Mouse (Mus musculus) forebrain, embryonic 11.5 days (tissue): Measurements from ENCODE around the gene Prf1. TPM values are rescaled to one million over a fixed set of nuclear protein-coding genes. Genes with fewer than 3 reads are reported as not detected.

ENCODE experiments used
- ATAC-seq: fragments of 200-750 bp; cut with Nextera tagmentation; replicated peaks from 2 replicates; pipeline ENCODE4 v1.8.0; 2017; ENCODE audit warnings: moderate TSS enrichment; ENCODE audit not compliant: low FRiP score
- DNase-seq: peaks from one replicate; pipeline ENCODE4 v3.0.0-alpha.2; 2017; ENCODE audit warnings: low spot score
- H3K27ac ChIP-seq: fragments of 300-500 bp; sonication (generic); 2 replicates; pipeline ENCODE4 v1.5.1; 2014; ENCODE audit warnings: low read depth, low read length
- H3K27me3 ChIP-seq: fragments of 300-500 bp; sonication (generic); 2 replicates; pipeline ENCODE4 v1.6.1; 2014; ENCODE audit warnings: mild to moderate bottlenecking, low read length, mixed read lengths; ENCODE audit not compliant: control insufficient read depth, insufficient read depth
- H3K36me3 ChIP-seq: fragments of 300-500 bp; sonication (generic); 2 replicates; pipeline ENCODE4 v1.6.1; 2014; ENCODE audit warnings: mild to moderate bottlenecking, low read length, moderate library complexity, mixed read lengths; ENCODE audit not compliant: control insufficient read depth, insufficient read depth
- H3K4me1 ChIP-seq: fragments of 300-500 bp; sonication (generic); replicated peaks from 2 replicates; pipeline ENCODE4 v1.6.1; 2014; ENCODE audit warnings: low read length, mixed read lengths; ENCODE audit not compliant: control insufficient read depth, insufficient read depth
- H3K4me2 ChIP-seq: fragments of 300-500 bp; sonication (generic); 2 replicates; pipeline ENCODE4 v1.6.1; 2014; ENCODE audit warnings: low read depth, mild to moderate bottlenecking, low read length, moderate library complexity, mixed read lengths; ENCODE audit not compliant: severe bottlenecking
- H3K4me3 ChIP-seq: fragments of 300-500 bp; sonication (generic); 2 replicates; pipeline ENCODE4 v1.5.1; 2014; ENCODE audit warnings: low read depth, low read length
- H3K9ac ChIP-seq: fragments of 300-500 bp; sonication (generic); 2 replicates; pipeline ENCODE4 v1.6.1; 2014; ENCODE audit warnings: low read length
- H3K9me3 ChIP-seq: fragments of 300-500 bp; sonication (generic); 2 replicates; pipeline ENCODE4 v1.6.1; 2016; ENCODE audit warnings: low read length, mixed read lengths; ENCODE audit not compliant: control insufficient read depth
- WGBS: fragments of 180-500 bp; shearing (Covaris S2); extraction: QIAGEN DNeasy Blood & Tissue Kit; methylation state at CpG from one replicate; pipeline ENCODE4 v1.1.7; 2014; 5-methylcytosine and 5-hydroxymethylcytosine counted together
- polyA plus RNA-seq: library from polyadenylated mRNA; unstranded; fragments of >200 nt; fragmentation: Nextera tagmentation; extraction: Ambion mirVana; gene quantifications from 2 replicates; pipeline ENCODE4 v1.2.1, GENCODE M21; 2014

Gene Prf1
- polyA plus RNA-seq, 1 experiment from 2014 or later = not detected

- WGBS = 10% methylated on average over 9 of the region's 9 CpGs
Measured at GRCm38 (mm10) chr10:61315324-61315880, 17.8 kb downstream of the Prf1 start.

GRCm38 (mm10) chr10:61318527-61318926 is 20.9 kb downstream of the Prf1 start:
- WGBS = 93% methylated on average over 3 of the region's 3 CpGs
- ATAC-seq (no peak), DNase-seq (no peak)
- Histone ChIP-seq H3K4me1 (0 out of 2 replicates have a peak, but pooled peaks cover 3% of the 10 kb centered on the region), H3K27me3 (no peaks in the 10 kb centered on the region; the same call in 1 of the 2 replicates), H3K9me3 (no peaks in the 10 kb centered on the region), H3K36me3 (no peaks in the 10 kb centered on the region), H3K4me2 (no peak overlapping the region), H3K9ac (no peak overlapping the region), H3K27ac (no peak overlapping the region), H3K4me3 (no peak overlapping the region)

More at GRCm38 (mm10) chr10:61315324-61315880, 17.8 kb downstream of the Prf1 start:
- Histone ChIP-seq H3K9ac (no peak overlapping the region), H3K4me1 (0 out of 2 replicates have a peak, but pooled peaks cover 3% of the 10 kb centered on the region), H3K4me2 (no peak overlapping the region), H3K27ac (no peak overlapping the region), H3K9me3 (no peaks in the 10 kb centered on the region), H3K27me3 (no peaks in the 10 kb centered on the region; the same call in 1 of the 2 replicates), H3K36me3 (no peaks in the 10 kb centered on the region), H3K4me3 (no peak overlapping the region)
- ATAC-seq (no peak), DNase-seq (no peak)

- Histone ChIP-seq H3K9ac (no peak overlapping the region), H3K4me3 (no peak overlapping the region), H3K36me3 (no peaks in the 10 kb centered on the region), H3K27me3 (no peaks in the 10 kb centered on the region), H3K9me3 (no peaks in the 10 kb centered on the region), H3K27ac (no peak overlapping the region), H3K4me1 (0 out of 2 replicates have a peak, but pooled peaks cover 4% of the 10 kb centered on the region), H3K4me2 (no peak overlapping the region)
- ATAC-seq (no peak), DNase-seq (no peak)
- 78% methylated on average over 8 of the region's 8 CpGs for WGBS
Measured at GRCm38 (mm10) chr10:61324717-61325116, 27.1 kb downstream of the Prf1 start.

GRCm38 (mm10) chr10:61325782-61326328 is 28.2 kb downstream of the Prf1 start:
- DNase-seq (no peak), ATAC-seq (no peak)
- no peaks in the 10 kb centered on the region for H3K9me3 ChIP-seq
- no peak overlapping the region for H3K9ac ChIP-seq
- no peak overlapping the region for H3K4me2 ChIP-seq
- 36% methylated on average over 9 of the region's 9 CpGs for WGBS
- no peak overlapping the region for H3K4me3 ChIP-seq
- H3K27me3 ChIP-seq = no peaks in the 10 kb centered on the region
- H3K4me1 ChIP-seq = 0 out of 2 replicates have a peak, but pooled peaks cover 4% of the 10 kb centered on the region
- no peak overlapping the region for H3K27ac ChIP-seq
- H3K36me3 ChIP-seq = no peaks in the 10 kb centered on the region

GRCm38 (mm10) chr10:61327545-61327944 is 29.9 kb downstream of the Prf1 start:
- Histone ChIP-seq H3K9me3 (no peaks in the 10 kb centered on the region), H3K4me1 (0 out of 2 replicates have a peak, but pooled peaks cover 4% of the 10 kb centered on the region), H3K4me2 (no peak overlapping the region), H3K27ac (no peak overlapping the region), H3K9ac (no peak overlapping the region), H3K36me3 (no peaks in the 10 kb centered on the region), H3K4me3 (no peak overlapping the region), H3K27me3 (no peaks in the 10 kb centered on the region)
- 88% methylated on average over 10 of the region's 10 CpGs for WGBS
- ATAC-seq = no peak
- no peak for DNase-seq

GRCm38 (mm10) chr10:61328927-61329326 is 31.3 kb downstream of the Prf1 start:
- Histone ChIP-seq H3K9me3 (no peaks in the 10 kb centered on the region), H3K4me3 (no peak overlapping the region), H3K27ac (no peak overlapping the region), H3K36me3 (no peaks in the 10 kb centered on the region), H3K4me1 (0 out of 2 replicates have a peak, but pooled peaks cover 4% of the 10 kb centered on the region), H3K27me3 (no peaks in the 10 kb centered on the region), H3K9ac (no peak overlapping the region), H3K4me2 (no peak overlapping the region)
- 58% methylated on average over 7 of the region's 7 CpGs for WGBS
- no peak for ATAC-seq
- DNase-seq = no peak

- H3K36me3 ChIP-seq = no peaks in the 10 kb centered on the region
- no peak overlapping the region for H3K9ac ChIP-seq
- H3K9me3 ChIP-seq = no peaks in the 10 kb centered on the region
- no peak overlapping the region for H3K4me2 ChIP-seq
- DNase-seq (no peak), ATAC-seq (no peak)
- no peak overlapping the region for H3K4me3 ChIP-seq
- H3K27ac ChIP-seq = no peak overlapping the region
- H3K27me3 ChIP-seq = no peaks in the 10 kb centered on the region
- WGBS = 89% methylated on average over 5 of the region's 5 CpGs
- H3K4me1 ChIP-seq = 0 out of 2 replicates have a peak, but pooled peaks cover 2% of the 10 kb centered on the region
Measured at GRCm38 (mm10) chr10:61331046-61331445, 33.4 kb downstream of the Prf1 start.

GRCm38 (mm10) chr10:61334545-61334944 is 36.9 kb downstream of the Prf1 start:
- Histone ChIP-seq H3K4me2 (no peak overlapping the region), H3K4me3 (no peak overlapping the region), H3K9ac (no peak overlapping the region), H3K4me1 (no peaks in the 10 kb centered on the region), H3K9me3 (no peaks in the 10 kb centered on the region), H3K27ac (no peak overlapping the region), H3K36me3 (no peaks in the 10 kb centered on the region), H3K27me3 (no peaks in the 10 kb centered on the region)
- WGBS = 75% methylated on average over 7 of the region's 7 CpGs
- ATAC-seq (no peak), DNase-seq (no peak)

GRCm38 (mm10) chr10:61336137-61336536 is 38.5 kb downstream of the Prf1 start:
- no peak overlapping the region for H3K9ac ChIP-seq
- H3K36me3 ChIP-seq = no peaks in the 10 kb centered on the region
- DNase-seq (peak; percentile 91), ATAC-seq (0 out of 2 replicates have a peak, but pooled peaks have one; percentile 12)
- WGBS = 29% methylated on average over 6 of the region's 6 CpGs
- no peak overlapping the region for H3K4me3 ChIP-seq
- H3K9me3 ChIP-seq = no peaks in the 10 kb centered on the region
- no peak overlapping the region for H3K4me2 ChIP-seq
- no peak overlapping the region for H3K27ac ChIP-seq
- no peaks in the 10 kb centered on the region for H3K27me3 ChIP-seq
- H3K4me1 ChIP-seq = no peaks in the 10 kb centered on the region
